Mouse (Mus musculus): Measurements from ENCODE around the gene Noto. TPM values are rescaled to one million over a fixed set of nuclear protein-coding genes. Genes with fewer than 3 reads are reported as not detected.

Noto gene
- polyA plus RNA-seq, 1 experiment from 2014 or later, result not detected

DNA sequence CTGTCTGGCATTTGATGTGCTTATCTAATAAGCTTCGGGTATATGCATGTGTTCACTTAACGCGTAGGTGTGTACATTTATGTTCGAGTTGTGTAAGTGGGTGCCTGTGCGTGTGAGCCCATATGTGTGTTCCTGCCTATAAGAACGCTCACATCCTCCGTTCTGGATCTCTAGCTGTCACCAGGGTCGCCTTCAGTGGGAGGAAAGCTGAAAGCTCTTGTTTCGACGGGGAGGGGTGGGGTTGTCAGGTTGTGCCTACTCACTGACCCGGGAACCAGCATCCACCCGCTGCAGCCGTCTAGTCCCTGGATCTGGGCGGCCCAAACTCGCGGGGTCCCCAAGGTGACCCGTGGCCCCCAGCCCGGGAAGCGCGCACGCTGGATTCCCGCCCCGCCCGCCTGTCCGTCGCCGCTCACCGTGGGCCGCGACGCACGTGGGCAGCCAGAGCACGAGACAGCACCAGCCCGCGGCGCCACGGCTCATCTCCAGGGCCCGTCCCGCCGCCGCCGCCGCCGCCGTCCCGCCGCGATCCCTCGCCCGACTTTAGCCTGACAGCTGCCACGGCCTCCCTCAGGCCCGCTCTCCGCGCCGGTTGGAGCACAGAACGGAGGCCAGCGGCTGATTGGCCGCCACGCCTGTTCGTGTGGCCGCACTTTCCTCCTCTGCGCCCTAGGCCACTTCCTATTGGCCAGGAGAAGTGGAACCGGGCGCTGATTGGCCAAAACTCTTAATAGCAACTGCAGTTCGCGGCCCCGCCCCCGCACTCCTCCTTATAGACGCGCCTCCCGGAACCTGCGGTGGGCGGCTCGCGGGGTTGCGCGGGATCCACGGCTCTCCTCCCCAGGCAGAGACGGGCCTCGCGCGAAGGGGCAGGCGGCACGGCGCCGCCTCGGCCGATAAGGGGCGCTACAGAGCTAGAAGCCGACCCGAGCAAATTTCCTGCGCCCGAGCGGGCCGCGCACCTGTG lies 27.3 kb downstream of the Noto start, which contains the start of gene Cct7:
Gene Cct7 (plus strand): TSS at position 818 of the 967 bp plus-strand sequence.
- ATAC-seq (replicated peaks; ENCODE audit: low FRiP score, low read depth), result peak; percentile 94
- Histone ChIP-seq H3K4me3 (replicated peaks; ENCODE audit: low read depth, low read length) (peak within 1 kb of the TSS; percentile 80), H3K4me1 (replicated peaks; ENCODE audit: insufficient read depth, low read length) (peaks cover 10% of the 10 kb centered on the region), H3K36me3 (ENCODE audit: insufficient read depth, low read length) (peaks cover 10% of the 10 kb centered on the region; the same call in 1 of the 2 replicates), H3K9me3 (replicated peaks; ENCODE audit: low read length) (no peaks in the 10 kb centered on the region), H3K27me3 (ENCODE audit: insufficient read depth, low read length) (no peaks in the 10 kb centered on the region), H3K27ac (peak within 1 kb of the TSS; percentile 87), H3K9ac (ENCODE audit: low read depth, low read length) (peak within 1 kb of the TSS; percentile 85), H3K4me2 (ENCODE audit: low read length) (peak within 1 kb of the TSS; percentile 97)
- 2% methylated on average over 92 of the region's 96 CpGs for WGBS
- peak; percentile 100 for DNase-seq (ENCODE audit: low spot score)
- TF ChIP-seq CTCF (IDR thresholded peaks at IDR 0.05; ENCODE audit: low read depth), result peak; percentile 70

DNA sequence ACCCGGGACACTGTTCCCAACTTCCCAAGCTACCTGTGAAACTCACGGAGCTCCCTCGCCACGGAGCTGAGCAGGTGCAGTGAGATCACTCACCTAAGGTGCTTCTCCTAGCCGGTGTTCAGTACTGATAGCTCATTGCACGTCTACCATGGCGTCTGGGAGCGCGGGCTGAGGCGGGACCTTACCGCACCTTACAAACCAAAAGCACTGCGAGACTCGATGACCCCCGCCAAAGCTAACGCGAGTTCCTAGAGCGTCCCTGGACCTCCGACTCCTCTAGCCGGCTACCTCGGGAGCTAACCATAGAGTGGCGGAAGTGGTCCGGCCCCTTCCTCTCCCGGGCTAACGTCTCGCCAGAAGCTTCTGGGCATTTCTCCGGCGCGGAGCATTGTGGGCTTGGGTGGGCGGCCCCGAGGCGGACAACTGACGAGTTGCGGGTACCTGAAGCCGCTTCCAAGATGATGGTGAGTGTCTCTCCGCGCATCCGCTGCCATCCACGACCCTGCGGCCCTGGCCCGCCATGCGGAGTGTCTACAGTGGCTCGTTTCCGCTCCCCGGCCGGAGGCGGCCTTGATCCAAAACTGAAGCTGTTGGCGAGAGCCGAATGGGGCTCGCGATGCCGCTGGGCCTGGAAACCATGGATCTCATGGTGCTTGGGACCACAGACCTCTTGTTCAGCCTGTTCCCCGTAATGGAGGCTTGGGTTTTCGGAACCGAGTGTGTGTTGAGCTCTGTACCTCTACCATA lies 28.2 kb downstream of the Noto start, which contains the start of gene Pradc1:
Gene Pradc1 (minus strand): TSS at position 307 of the 747 bp plus-strand sequence.
- Histone ChIP-seq H3K9ac (ENCODE audit: low read depth, low read length) (peak within 1 kb of the TSS; percentile 85), H3K4me2 (ENCODE audit: low read length) (peak within 1 kb of the TSS; percentile 97), H3K4me3 (replicated peaks; ENCODE audit: low read depth, low read length) (peak within 1 kb of the TSS; percentile 80), H3K27ac (peak within 1 kb of the TSS; percentile 87), H3K9me3 (replicated peaks; ENCODE audit: low read length) (no peaks in the 10 kb centered on the region), H3K27me3 (ENCODE audit: insufficient read depth, low read length) (no peaks in the 10 kb centered on the region), H3K36me3 (ENCODE audit: insufficient read depth, low read length) (0 out of 2 replicates have a peak, but pooled peaks cover 2% of the 10 kb centered on the region), H3K4me1 (replicated peaks; ENCODE audit: insufficient read depth, low read length) (peaks cover 10% of the 10 kb centered on the region)
- TF ChIP-seq CTCF (IDR thresholded peaks at IDR 0.05; ENCODE audit: low read depth), result no peak
- DNase-seq (ENCODE audit: low spot score) (peak; percentile 99), ATAC-seq (replicated peaks; ENCODE audit: low FRiP score, low read depth) (peak; percentile 91)
- WGBS, result under 1% methylated on average over 54 of the region's 54 CpGs

DNA sequence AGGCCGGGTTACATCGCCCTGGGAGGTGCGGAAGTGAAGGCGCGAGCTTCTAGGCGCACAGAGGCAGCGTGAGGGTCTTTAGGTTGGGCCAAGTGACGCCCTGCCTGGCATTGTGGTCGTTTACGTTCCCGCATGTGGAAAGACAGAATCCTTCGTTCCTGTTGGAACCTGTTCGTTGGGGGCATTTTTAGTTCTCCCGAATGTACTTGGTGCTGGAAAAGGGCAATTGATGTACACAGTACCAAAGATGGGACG lies 28.7 kb downstream of the Noto start:
- Histone ChIP-seq H3K9me3 (replicated peaks; ENCODE audit: low read length) (no peaks in the 10 kb centered on the region), H3K4me2 (ENCODE audit: low read length) (peak overlapping the region; percentile 97), H3K4me3 (replicated peaks; ENCODE audit: low read depth, low read length) (peak overlapping the region; percentile 80), H3K4me1 (replicated peaks; ENCODE audit: insufficient read depth, low read length) (peaks cover 10% of the 10 kb centered on the region), H3K27ac (peak overlapping the region; percentile 87), H3K9ac (ENCODE audit: low read depth, low read length) (peak overlapping the region; percentile 85), H3K36me3 (ENCODE audit: insufficient read depth, low read length) (0 out of 2 replicates have a peak, but pooled peaks cover 1% of the 10 kb centered on the region), H3K27me3 (ENCODE audit: insufficient read depth, low read length) (no peaks in the 10 kb centered on the region)
- DNase-seq (ENCODE audit: low spot score) (no peak), ATAC-seq (replicated peaks; ENCODE audit: low FRiP score, low read depth) (no peak)
- no peak for TF ChIP-seq CTCF (IDR thresholded peaks at IDR 0.05; ENCODE audit: low read depth)
- under 1% methylated on average over 15 of the region's 15 CpGs for WGBS

DNA sequence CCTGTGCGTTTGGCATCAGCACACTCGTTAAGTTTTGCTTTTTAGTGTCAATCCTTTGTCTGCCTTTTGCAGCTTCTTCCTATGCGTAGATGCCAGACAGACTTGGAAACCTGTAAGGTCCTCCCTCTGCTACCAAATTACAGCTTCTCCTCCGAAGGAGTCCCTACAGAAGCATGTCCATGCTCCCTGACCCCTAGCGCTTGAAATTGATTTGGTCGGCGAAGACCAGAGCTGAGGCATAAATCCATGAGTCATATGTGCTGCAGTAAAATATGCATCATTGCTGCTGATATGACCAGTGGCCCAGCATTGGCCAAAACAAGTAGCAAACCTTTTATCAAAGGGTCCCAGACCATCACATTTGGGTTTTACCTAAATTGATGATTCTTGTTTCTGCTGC lies 29.1 kb downstream of the Noto start:
- no peak for TF ChIP-seq CTCF (IDR thresholded peaks at IDR 0.05; ENCODE audit: low read depth)
- no peak for DNase-seq (ENCODE audit: low spot score)
- Histone ChIP-seq H3K9me3 (replicated peaks; ENCODE audit: low read length) (no peaks in the 10 kb centered on the region), H3K27ac (peak overlapping the region; percentile 87), H3K4me3 (replicated peaks; ENCODE audit: low read depth, low read length) (peak overlapping the region; percentile 80), H3K4me1 (replicated peaks; ENCODE audit: insufficient read depth, low read length) (peaks cover 10% of the 10 kb centered on the region), H3K36me3 (ENCODE audit: insufficient read depth, low read length) (no peaks in the 10 kb centered on the region), H3K9ac (ENCODE audit: low read depth, low read length) (peak overlapping the region; percentile 85), H3K27me3 (ENCODE audit: insufficient read depth, low read length) (no peaks in the 10 kb centered on the region), H3K4me2 (ENCODE audit: low read length) (peak overlapping the region; percentile 97)
- WGBS, result 5% methylated on average over 7 of the region's 7 CpGs
- no peak for ATAC-seq (replicated peaks; ENCODE audit: low FRiP score, low read depth)

DNA sequence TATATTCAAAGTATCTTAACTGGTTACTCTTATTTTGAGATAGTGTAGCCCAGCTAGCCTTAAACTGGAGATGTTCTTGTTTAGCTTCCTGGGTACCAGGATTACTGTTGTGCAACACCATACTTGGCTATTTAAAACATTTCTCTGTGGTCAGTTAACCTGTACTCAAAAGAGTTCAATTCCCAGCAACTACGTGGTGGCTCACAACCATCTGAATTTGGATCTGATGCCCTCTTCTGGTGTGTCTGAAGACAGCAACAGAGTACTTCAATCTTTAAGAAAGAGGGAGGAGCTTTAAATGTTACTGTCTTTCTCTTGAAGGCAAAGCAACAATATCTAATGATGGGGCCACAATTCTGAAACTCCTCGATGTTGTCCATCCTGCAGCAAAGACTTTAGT lies 35.9 kb downstream of the Noto start:
- peaks cover 45% of the 10 kb centered on the region for H3K36me3 ChIP-seq (ENCODE audit: insufficient read depth, low read length)
- H3K27ac ChIP-seq, result no peak overlapping the region
- no peak for TF ChIP-seq CTCF (IDR thresholded peaks at IDR 0.05; ENCODE audit: low read depth)
- WGBS, result 94% methylated on average over 2 of the region's 2 CpGs
- ATAC-seq (replicated peaks; ENCODE audit: low FRiP score, low read depth) (no peak), DNase-seq (ENCODE audit: low spot score) (no peak)
- H3K4me1 ChIP-seq (replicated peaks; ENCODE audit: insufficient read depth, low read length), result no peaks in the 10 kb centered on the region
- no peaks in the 10 kb centered on the region for H3K9me3 ChIP-seq (replicated peaks; ENCODE audit: low read length)
- no peaks in the 10 kb centered on the region for H3K27me3 ChIP-seq (ENCODE audit: insufficient read depth, low read length)
- no peak overlapping the region for H3K4me2 ChIP-seq (ENCODE audit: low read length)
- H3K9ac ChIP-seq (ENCODE audit: low read depth, low read length), result no peak overlapping the region
- H3K4me3 ChIP-seq (replicated peaks; ENCODE audit: low read depth, low read length), result no peak overlapping the region

DNA sequence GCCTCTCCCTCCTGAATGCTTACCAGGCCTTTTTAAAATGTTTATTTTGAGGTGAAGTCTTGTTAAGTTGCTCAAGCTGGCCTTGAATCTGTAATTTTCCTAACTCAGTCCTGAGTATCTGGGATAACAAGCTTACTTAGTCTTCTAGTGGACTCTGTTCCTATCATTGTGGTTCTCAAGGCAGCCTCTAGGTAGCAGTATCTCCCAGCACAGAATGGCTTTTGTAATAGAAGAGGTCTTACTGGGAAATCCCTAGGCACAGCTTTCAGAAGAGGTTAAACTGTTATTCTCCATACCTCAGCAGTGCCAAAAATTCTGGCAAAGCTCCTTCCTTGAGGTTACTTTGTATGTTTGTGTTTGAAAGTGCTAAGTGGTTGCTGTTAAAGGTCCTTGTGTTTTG lies 41.7 kb downstream of the Noto start:
- Histone ChIP-seq H3K4me2 (ENCODE audit: low read length) (no peak overlapping the region), H3K9ac (ENCODE audit: low read depth, low read length) (no peak overlapping the region), H3K9me3 (replicated peaks; ENCODE audit: low read length) (no peaks in the 10 kb centered on the region), H3K36me3 (ENCODE audit: insufficient read depth, low read length) (peaks cover 74% of the 10 kb centered on the region), H3K4me3 (replicated peaks; ENCODE audit: low read depth, low read length) (no peak overlapping the region), H3K4me1 (replicated peaks; ENCODE audit: insufficient read depth, low read length) (no peaks in the 10 kb centered on the region), H3K27ac (no peak overlapping the region), H3K27me3 (ENCODE audit: insufficient read depth, low read length) (no peaks in the 10 kb centered on the region)
- TF ChIP-seq CTCF (IDR thresholded peaks at IDR 0.05; ENCODE audit: low read depth), result peak; percentile 60
- ATAC-seq (replicated peaks; ENCODE audit: low FRiP score, low read depth), result no peak
- DNase-seq (ENCODE audit: low spot score), result peak; percentile 59

Data from kidney, postnatal 0 days (tissue).